Mouse (Mus musculus): ENCODE results near the gene Zfp53. TPM values are rescaled to one million over a fixed set of nuclear protein-coding genes. Genes with fewer than 3 reads are reported as not detected.

The Zfp53 gene
- polyA plus RNA-seq (2015; fragmentation: Nextera tagmentation; extraction: Ambion mirVana), result 5.8 and 5.9 TPM in 2 replicates

DNA sequence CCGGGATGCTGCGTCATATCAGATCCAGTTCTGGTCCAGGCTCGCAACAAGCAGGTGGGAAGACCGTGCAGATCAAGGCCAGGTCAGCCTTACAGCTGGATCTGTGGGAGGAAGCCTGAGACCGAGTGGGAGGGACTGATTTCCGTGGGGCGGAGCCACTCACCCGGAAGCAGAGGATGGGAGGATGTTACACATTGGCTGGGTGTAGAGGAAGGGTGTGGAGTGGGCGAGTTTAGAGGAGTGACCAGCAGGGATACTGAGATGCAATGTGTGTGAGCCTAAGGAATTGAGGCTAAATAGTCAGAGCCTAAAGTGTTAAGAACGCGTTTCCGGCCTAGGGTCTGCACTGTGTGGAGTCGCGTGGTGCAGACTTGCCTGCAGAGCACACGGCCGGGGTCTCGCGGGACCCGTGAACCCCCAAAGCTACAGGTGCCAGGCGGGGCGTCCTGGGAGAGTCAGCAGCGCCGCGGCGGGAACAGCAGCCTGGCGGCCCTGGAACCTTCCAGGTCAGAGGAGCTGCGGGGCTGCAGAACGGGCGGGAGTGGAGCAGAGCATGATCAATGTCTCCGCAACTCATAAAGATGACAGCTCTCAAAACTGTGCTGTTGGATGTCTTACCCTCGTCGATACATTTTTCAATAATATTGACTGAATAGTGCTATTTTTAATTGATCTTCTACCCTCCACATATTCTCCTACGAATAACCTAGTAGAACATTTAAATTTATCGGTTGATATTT, at the start of gene Zfp53:
Zfp53 (plus strand) TSS at position 239 of the 740 bp plus-strand sequence.
- peak; percentile 20; the same call in 1 of the 2 replicates for TF ChIP-seq CTCF (IDR thresholded peaks at IDR 0.05; ENCODE audit: low read depth)
- peak; percentile 100 for ATAC-seq
- Histone ChIP-seq H3K27me3 (replicated peaks; ENCODE audit: control insufficient read depth, insufficient read depth, low read length) (no peaks in the 10 kb centered on the region), H3K36me3 (ENCODE audit: control insufficient read depth, insufficient read depth) (0 out of 2 replicates have a peak, but pooled peaks cover 3% of the 10 kb centered on the region), H3K27ac (ENCODE audit: low read depth, low read length) (peak within 1 kb of the TSS; percentile 79), H3K9me3 (ENCODE audit: control insufficient read depth) (no peaks in the 10 kb centered on the region), H3K4me1 (replicated peaks; ENCODE audit: control insufficient read depth, insufficient read depth, low read length) (no peaks in the 10 kb centered on the region), H3K4me2 (replicated peaks; ENCODE audit: low read depth) (peak within 1 kb of the TSS; percentile 70), H3K4me3 (ENCODE audit: low read depth, low read length) (peak within 1 kb of the TSS; percentile 73), H3K9ac (ENCODE audit: low read depth, low read length) (peak within 1 kb of the TSS; percentile 77)
- WGBS, result under 1% methylated on average over 34 of the region's 34 CpGs

DNA sequence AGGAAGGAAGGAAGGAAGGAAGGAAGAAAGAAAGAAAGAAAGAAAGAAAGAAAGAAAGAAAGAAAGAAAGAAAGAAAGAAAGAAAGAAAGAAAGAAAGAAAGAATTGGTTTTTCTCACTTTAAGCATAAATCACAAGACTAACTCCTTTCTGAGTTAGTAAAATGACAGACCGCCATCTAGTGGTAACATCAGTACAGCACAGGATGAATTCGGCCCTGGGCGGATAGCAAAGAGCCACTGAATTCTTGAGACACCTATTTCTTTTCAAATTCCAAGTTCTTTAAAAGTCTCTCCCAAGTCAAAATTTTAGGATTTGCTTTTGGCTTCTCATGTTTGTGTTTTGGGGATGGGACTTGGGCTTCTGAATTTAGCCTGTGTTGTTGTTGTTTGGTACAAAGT, 39.1 kb upstream of the Zfp53 start:
- Histone ChIP-seq H3K4me3 (ENCODE audit: low read depth, low read length) (peak overlapping the region; percentile 51), H3K4me1 (replicated peaks; ENCODE audit: control insufficient read depth, insufficient read depth, low read length) (no peaks in the 10 kb centered on the region), H3K9me3 (ENCODE audit: control insufficient read depth) (no peaks in the 10 kb centered on the region), H3K36me3 (ENCODE audit: control insufficient read depth, insufficient read depth) (no peaks in the 10 kb centered on the region), H3K9ac (ENCODE audit: low read depth, low read length) (0 out of 2 replicates have a peak overlapping the region, but pooled peaks have one; percentile 56), H3K27me3 (replicated peaks; ENCODE audit: control insufficient read depth, insufficient read depth, low read length) (no peaks in the 10 kb centered on the region), H3K4me2 (replicated peaks; ENCODE audit: low read depth) (peak overlapping the region; percentile 73), H3K27ac (ENCODE audit: low read depth, low read length) (peak overlapping the region; percentile 91)
- 0% methylated on average over 3 of the region's 3 CpGs for WGBS
- TF ChIP-seq CTCF (IDR thresholded peaks at IDR 0.05; ENCODE audit: low read depth), result peak; percentile 81
- ATAC-seq, result peak; percentile 84

DNA sequence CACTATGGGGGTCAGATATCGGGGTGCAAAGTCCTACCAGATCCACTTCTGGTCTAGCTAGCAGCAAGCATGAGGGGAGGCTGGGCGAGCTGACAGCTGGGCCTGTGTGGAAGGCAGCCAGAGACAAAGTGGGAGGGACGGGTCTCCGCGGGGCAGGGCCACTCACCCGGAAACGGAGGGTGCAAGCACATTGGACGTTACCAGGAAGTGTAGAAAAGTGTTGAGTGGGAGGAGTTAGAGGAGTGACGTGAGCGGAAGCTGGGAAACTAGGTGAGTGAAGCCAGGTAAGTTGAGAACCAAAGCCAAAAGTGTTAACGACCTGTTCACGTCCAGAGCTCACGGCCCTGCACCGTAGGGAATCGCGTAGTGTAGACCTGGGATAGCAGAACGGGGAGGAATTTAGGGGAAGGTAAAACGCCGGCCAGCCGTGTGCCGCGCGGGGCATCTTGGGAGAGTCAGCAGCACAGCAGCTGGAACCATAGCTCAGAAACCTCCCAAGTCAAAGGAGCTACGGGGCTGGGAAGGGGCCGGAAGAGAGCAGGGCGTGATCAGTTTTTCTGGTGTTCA, 38.6 kb upstream of the Zfp53 start, which contains the start of gene Zfp51:
Zfp51 (plus strand) TSS at position 237 of the 567 bp plus-strand sequence.
- Histone ChIP-seq H3K27ac (ENCODE audit: low read depth, low read length) (peak within 1 kb of the TSS; percentile 91), H3K4me3 (ENCODE audit: low read depth, low read length) (peak within 1 kb of the TSS; percentile 51), H3K9me3 (ENCODE audit: control insufficient read depth) (no peaks in the 10 kb centered on the region), H3K4me1 (replicated peaks; ENCODE audit: control insufficient read depth, insufficient read depth, low read length) (no peaks in the 10 kb centered on the region), H3K9ac (ENCODE audit: low read depth, low read length) (peak within 1 kb of the TSS; percentile 56), H3K4me2 (replicated peaks; ENCODE audit: low read depth) (peak within 1 kb of the TSS; percentile 73), H3K27me3 (replicated peaks; ENCODE audit: control insufficient read depth, insufficient read depth, low read length) (no peaks in the 10 kb centered on the region), H3K36me3 (ENCODE audit: control insufficient read depth, insufficient read depth) (no peaks in the 10 kb centered on the region)
- under 1% methylated on average over 26 of the region's 26 CpGs for WGBS
- ATAC-seq, result peak; percentile 100
- no peak for TF ChIP-seq CTCF (IDR thresholded peaks at IDR 0.05; ENCODE audit: low read depth)

DNA sequence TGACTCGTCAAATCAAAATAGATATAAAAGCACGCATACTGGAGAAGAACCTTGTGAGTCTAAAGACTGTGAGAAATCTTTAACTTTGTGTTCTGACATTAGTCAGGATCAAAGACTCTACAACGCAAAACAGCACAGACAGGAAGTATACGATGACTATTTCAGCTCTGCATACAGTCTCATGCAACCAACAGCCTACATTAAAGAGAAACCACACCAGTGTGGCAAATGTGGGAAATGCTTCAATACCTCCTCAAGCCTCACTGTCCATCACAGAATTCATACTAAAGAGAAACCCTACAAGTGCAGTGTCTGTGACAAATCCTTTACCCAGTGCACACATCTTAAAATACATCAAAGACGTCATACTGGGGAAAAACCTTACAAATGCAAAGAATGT, 25.2 kb upstream of the Zfp53 start:
- H3K4me2 ChIP-seq (replicated peaks; ENCODE audit: low read depth), result no peak overlapping the region
- H3K36me3 ChIP-seq (ENCODE audit: control insufficient read depth, insufficient read depth), result peaks cover 38% of the 10 kb centered on the region
- H3K27ac ChIP-seq (ENCODE audit: low read depth, low read length), result no peak overlapping the region
- no peak for TF ChIP-seq CTCF (IDR thresholded peaks at IDR 0.05; ENCODE audit: low read depth)
- H3K9me3 ChIP-seq (ENCODE audit: control insufficient read depth), result no peaks in the 10 kb centered on the region
- H3K4me1 ChIP-seq (replicated peaks; ENCODE audit: control insufficient read depth, insufficient read depth, low read length), result no peaks in the 10 kb centered on the region
- H3K9ac ChIP-seq (ENCODE audit: low read depth, low read length), result no peak overlapping the region
- 92% methylated on average over 5 of the region's 5 CpGs for WGBS
- no peak for ATAC-seq
- no peak overlapping the region for H3K4me3 ChIP-seq (ENCODE audit: low read depth, low read length)
- no peaks in the 10 kb centered on the region for H3K27me3 ChIP-seq (replicated peaks; ENCODE audit: control insufficient read depth, insufficient read depth, low read length)

DNA sequence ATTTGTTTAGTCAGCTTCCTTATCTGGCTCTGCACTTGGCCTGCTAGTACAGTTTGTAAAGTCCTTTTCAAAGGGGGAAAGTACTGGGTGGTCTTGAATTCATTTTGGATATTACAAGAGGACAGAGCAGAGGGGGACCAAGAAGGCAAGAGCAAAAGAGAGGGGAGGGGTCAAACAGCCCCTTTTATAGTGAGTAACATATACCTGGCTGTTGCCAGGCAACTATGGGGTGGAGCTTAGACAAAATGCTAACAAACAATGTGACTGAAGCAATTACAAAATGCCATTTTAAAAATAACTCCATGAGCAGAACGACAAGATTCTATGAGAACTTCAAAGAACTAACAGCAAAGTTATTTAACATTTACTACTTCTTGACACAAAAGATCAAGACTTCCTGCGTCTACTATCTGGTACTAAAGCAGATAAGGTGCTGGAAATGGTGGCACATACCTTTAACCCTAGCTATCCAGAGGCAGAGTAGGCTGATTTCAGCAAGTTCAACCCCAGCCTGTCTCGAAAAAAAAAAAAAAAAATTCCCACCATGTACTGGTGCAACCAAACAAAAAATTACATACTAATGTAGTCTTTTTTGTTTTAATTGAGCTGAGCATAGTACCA, 16.7 kb upstream of the Zfp53 start:
- Histone ChIP-seq H3K9me3 (ENCODE audit: control insufficient read depth) (no peaks in the 10 kb centered on the region), H3K27me3 (replicated peaks; ENCODE audit: control insufficient read depth, insufficient read depth, low read length) (no peaks in the 10 kb centered on the region), H3K4me1 (replicated peaks; ENCODE audit: control insufficient read depth, insufficient read depth, low read length) (no peaks in the 10 kb centered on the region), H3K27ac (ENCODE audit: low read depth, low read length) (no peak overlapping the region), H3K9ac (ENCODE audit: low read depth, low read length) (no peak overlapping the region), H3K4me2 (replicated peaks; ENCODE audit: low read depth) (no peak overlapping the region), H3K4me3 (ENCODE audit: low read depth, low read length) (no peak overlapping the region), H3K36me3 (ENCODE audit: control insufficient read depth, insufficient read depth) (no peaks in the 10 kb centered on the region)
- 40% methylated on average over 3 of the region's 3 CpGs for WGBS
- no peak for ATAC-seq
- TF ChIP-seq CTCF (IDR thresholded peaks at IDR 0.05; ENCODE audit: low read depth), result no peak

DNA sequence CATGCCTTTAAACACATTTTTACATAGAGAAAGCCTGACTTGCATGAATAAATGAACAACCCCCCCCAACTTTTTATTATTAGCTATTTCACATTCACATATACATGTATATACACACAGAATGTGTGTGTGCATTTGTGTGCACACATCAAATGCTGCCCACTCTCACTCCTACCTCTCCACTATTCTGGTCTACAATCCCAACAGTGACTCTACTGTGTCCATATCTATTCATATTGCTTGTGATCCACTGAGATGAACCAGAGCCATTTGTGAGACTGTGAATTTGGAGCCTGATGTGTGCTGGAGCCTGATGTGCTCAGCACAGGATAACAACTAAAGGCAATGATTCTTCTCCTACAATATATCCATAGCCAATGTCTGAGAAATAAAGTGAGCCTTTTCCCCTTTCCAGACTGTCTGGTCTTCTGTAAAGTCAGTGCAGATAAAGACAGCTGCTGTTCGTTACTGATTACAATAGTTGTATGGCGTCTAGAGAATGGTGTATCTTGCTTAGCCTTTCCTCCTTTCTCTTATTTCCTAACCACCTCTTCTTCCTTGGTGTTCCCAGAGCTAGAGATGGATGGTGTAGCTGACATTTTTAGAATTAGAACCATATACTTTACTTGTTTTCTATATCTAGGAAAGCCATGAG, 16.0 kb upstream of the Zfp53 start:
- no peaks in the 10 kb centered on the region for H3K9me3 ChIP-seq (ENCODE audit: control insufficient read depth)
- no peak for ATAC-seq
- H3K27ac ChIP-seq (ENCODE audit: low read depth, low read length), result no peak overlapping the region
- H3K9ac ChIP-seq (ENCODE audit: low read depth, low read length), result no peak overlapping the region
- H3K27me3 ChIP-seq (replicated peaks; ENCODE audit: control insufficient read depth, insufficient read depth, low read length), result no peaks in the 10 kb centered on the region
- H3K4me2 ChIP-seq (replicated peaks; ENCODE audit: low read depth), result no peak overlapping the region
- no peaks in the 10 kb centered on the region for H3K36me3 ChIP-seq (ENCODE audit: control insufficient read depth, insufficient read depth)
- TF ChIP-seq CTCF (IDR thresholded peaks at IDR 0.05; ENCODE audit: low read depth), result no peak
- H3K4me3 ChIP-seq (ENCODE audit: low read depth, low read length), result no peak overlapping the region
- H3K4me1 ChIP-seq (replicated peaks; ENCODE audit: control insufficient read depth, insufficient read depth, low read length), result no peaks in the 10 kb centered on the region
- 27% methylated on average over 2 of the region's 2 CpGs for WGBS
